Mouse (Mus musculus) lung, postnatal 0 days (tissue): Measurements from ENCODE around the gene Brd2. TPM values are rescaled to one million over a fixed set of nuclear protein-coding genes. Genes with fewer than 3 reads are reported as not detected.
A peak's percentile ranks its signal among the peaks of the same experiment; 100 is the strongest.

Source experiments
- ATAC-seq: fragments of 200-750 bp; cut with Nextera tagmentation; 2 replicates; pipeline ENCODE4 v1.8.0; 2017; ENCODE audit warnings: moderate library complexity
- DNase-seq: peaks from one replicate; pipeline ENCODE4 v3.0.0-alpha.2; 2016; ENCODE audit warnings: low spot score
- H3K27ac ChIP-seq: fragments of 300-500 bp; sonication (generic); 2 replicates; pipeline ENCODE4 v1.5.1; 2014; ENCODE audit warnings: antibody characterized with exemption, mild to moderate bottlenecking, low read length, mixed read lengths
- H3K27me3 ChIP-seq: fragments of 300-500 bp; sonication (generic); replicated peaks from 2 replicates; pipeline ENCODE4 v1.6.1; 2014; ENCODE audit warnings: low read length, mixed read lengths; ENCODE audit not compliant: insufficient read depth
- H3K36me3 ChIP-seq: fragments of 300-500 bp; sonication (generic); 2 replicates; pipeline ENCODE4 v1.6.1; 2014; ENCODE audit warnings: low read length, mixed read lengths; ENCODE audit not compliant: insufficient read depth
- H3K4me1 ChIP-seq: fragments of 300-500 bp; sonication (generic); 2 replicates; pipeline ENCODE4 v1.6.1; 2014; ENCODE audit warnings: antibody characterized with exemption, low read depth, low read length, mixed read lengths; ENCODE audit not compliant: insufficient read depth
- H3K4me2 ChIP-seq: fragments of 300-500 bp; sonication (generic); replicated peaks from 2 replicates; pipeline ENCODE4 v1.6.1; 2014; ENCODE audit warnings: low read depth, mild to moderate bottlenecking, low read length, moderate library complexity, mixed read lengths
- H3K4me3 ChIP-seq: fragments of 300-500 bp; sonication (generic); 2 replicates; pipeline ENCODE4 v1.5.1; 2014; ENCODE audit warnings: low read depth, low read length
- H3K9ac ChIP-seq: fragments of 300-500 bp; sonication (generic); replicated peaks from 2 replicates; pipeline ENCODE4 v1.6.1; 2014; ENCODE audit warnings: low read depth, mild to moderate bottlenecking
- H3K9me3 ChIP-seq: fragments of 300-500 bp; sonication (generic); 2 replicates; pipeline ENCODE4 v1.6.1; 2016; ENCODE audit warnings: low read length, mixed read lengths
- CTCF ChIP-seq: IDR thresholded peaks from 2 replicates; pipeline ENCODE4 v1.5.1; 2016; ENCODE audit warnings: antibody characterized with exemption, mild to moderate bottlenecking
- EP300 ChIP-seq: IDR thresholded peaks from 2 replicates; pipeline ENCODE4 v1.6.1; 2016; ENCODE audit warnings: antibody characterized with exemption, mild to moderate bottlenecking, control low read depth
- WGBS: fragments of 180-500 bp; shearing (Covaris S2); extraction: QIAGEN DNeasy Blood & Tissue Kit; methylation state at CpG from one replicate; pipeline ENCODE4 v1.1.7; 2014; 5-methylcytosine and 5-hydroxymethylcytosine counted together
- polyA plus RNA-seq: library from polyadenylated mRNA; unstranded; fragments of >200 nt; fragmentation: Nextera tagmentation; extraction: Ambion mirVana; gene quantifications from 2 replicates; pipeline ENCODE4 v1.2.1, GENCODE M21; 2015

Brd2 gene
- polyA plus RNA-seq, 1 experiment from 2014 or later: 80.2 TPM

- ATAC-seq (peak; percentile 22; the same call in 1 of the 2 replicates), DNase-seq (peak; percentile 9)
- Histone ChIP-seq H3K9me3 (no peaks in the 10 kb centered on the region), H3K4me3 (no peak overlapping the region), H3K36me3 (no peaks in the 10 kb centered on the region), H3K4me2 (no peak overlapping the region), H3K27me3 (no peaks in the 10 kb centered on the region), H3K27ac (no peak overlapping the region), H3K9ac (no peak overlapping the region), H3K4me1 (peaks cover 26% of the 10 kb centered on the region; the same call in 1 of the 2 replicates)
- no peak for TF ChIP-seq EP300
- TF ChIP-seq CTCF: peak; percentile 48
- 15% methylated on average over 18 of the region's 18 CpGs for WGBS
Observed at GRCm38 (mm10) chr17:34128944-34129791, 6.7 kb upstream of the Brd2 start.

- WGBS: 28% methylated on average over 13 of the region's 13 CpGs
- TF ChIP-seq EP300: no peak
- TF ChIP-seq CTCF: peak; percentile 51
- Histone ChIP-seq H3K27me3 (no peaks in the 10 kb centered on the region), H3K4me2 (no peak overlapping the region), H3K4me1 (peaks cover 30% of the 10 kb centered on the region; the same call in 1 of the 2 replicates), H3K27ac (no peak overlapping the region), H3K36me3 (no peaks in the 10 kb centered on the region), H3K4me3 (no peak overlapping the region), H3K9me3 (no peaks in the 10 kb centered on the region), H3K9ac (no peak overlapping the region)
- DNase-seq (peak; percentile 39), ATAC-seq (no peak)
Observed at GRCm38 (mm10) chr17:34128264-34128937, 6.0 kb upstream of the Brd2 start.

- 31% methylated on average over 6 of the region's 6 CpGs for WGBS
- no peak for ATAC-seq
- DNase-seq: peak; percentile 48
Observed at GRCm38 (mm10) chr17:34127475-34127874, 5.0 kb upstream of the Brd2 start.

GRCm38 (mm10) chr17:34126826-34127420 is 4.5 kb upstream of the Brd2 start:
- no peaks in the 10 kb centered on the region for H3K27me3 ChIP-seq
- no peaks in the 10 kb centered on the region for H3K36me3 ChIP-seq
- TF ChIP-seq EP300 (no peak), CTCF (no peak)
- H3K4me1 ChIP-seq: peaks cover 30% of the 10 kb centered on the region; the same call in 1 of the 2 replicates
- ATAC-seq (no peak), DNase-seq (no peak)
- H3K4me3 ChIP-seq: no peak overlapping the region
- no peak overlapping the region for H3K9ac ChIP-seq
- no peaks in the 10 kb centered on the region for H3K9me3 ChIP-seq
- 51% methylated on average over 9 of the region's 9 CpGs for WGBS
- H3K4me2 ChIP-seq: no peak overlapping the region
- no peak overlapping the region for H3K27ac ChIP-seq

More at GRCm38 (mm10) chr17:34127475-34127874, 5.0 kb upstream of the Brd2 start:
- H3K27me3 ChIP-seq: no peaks in the 10 kb centered on the region
- H3K4me2 ChIP-seq: no peak overlapping the region
- no peaks in the 10 kb centered on the region for H3K9me3 ChIP-seq
- peaks cover 30% of the 10 kb centered on the region; the same call in 1 of the 2 replicates for H3K4me1 ChIP-seq
- no peak overlapping the region for H3K4me3 ChIP-seq
- TF ChIP-seq EP300 (no peak), CTCF (no peak)
- H3K36me3 ChIP-seq: no peaks in the 10 kb centered on the region
- H3K27ac ChIP-seq: no peak overlapping the region
- H3K9ac ChIP-seq: no peak overlapping the region

GRCm38 (mm10) chr17:34124649-34125048 is 2.2 kb upstream of the Brd2 start:
- Histone ChIP-seq H3K27me3 (no peaks in the 10 kb centered on the region), H3K4me1 (peaks cover 30% of the 10 kb centered on the region; the same call in 1 of the 2 replicates), H3K9me3 (no peaks in the 10 kb centered on the region), H3K4me2 (no peak overlapping the region), H3K27ac (no peak overlapping the region), H3K4me3 (no peak overlapping the region), H3K36me3 (no peaks in the 10 kb centered on the region), H3K9ac (no peak overlapping the region)
- ATAC-seq (no peak), DNase-seq (peak; percentile 60)
- no peak for TF ChIP-seq CTCF
- TF ChIP-seq EP300: no peak
- WGBS: 49% methylated on average over 6 of the region's 6 CpGs

GRCm38 (mm10) chr17:34123518-34123917 is 1.1 kb upstream of the Brd2 start:
- DNase-seq (peak; percentile 89), ATAC-seq (no peak)
- Histone ChIP-seq H3K4me3 (peak overlapping the region; percentile 92), H3K4me2 (peak overlapping the region; percentile 94), H3K27ac (peak overlapping the region; percentile 100), H3K36me3 (no peaks in the 10 kb centered on the region), H3K4me1 (peaks cover 22% of the 10 kb centered on the region; the same call in 1 of the 2 replicates), H3K27me3 (no peaks in the 10 kb centered on the region), H3K9ac (peak overlapping the region; percentile 96; the same call in 1 of the 2 replicates), H3K9me3 (no peaks in the 10 kb centered on the region)
- WGBS: 2% methylated on average over 2 of the region's 2 CpGs
- TF ChIP-seq EP300 (no peak), CTCF (no peak)
